Mouse (Mus musculus): ENCODE measurements at regions not wholly inside any gene's neighbourhood (a gene's known extent, or its start where the extent isn't known, plus 50 kb on each side); places are given as distances from the start of the nearest gene placed in this dataset.
A peak's percentile ranks its signal among the peaks of the same experiment; 100 is the strongest.

GRCm38 (mm10) chr6:117032042-117032746, 136.1 kb upstream of the Cxcl12 start:
- H3K9me3 ChIP-seq (replicated peaks), result no peaks in the 10 kb centered on the region
- H3K4me3 ChIP-seq (replicated peaks), result no peak overlapping the region
- H3K9ac ChIP-seq, result no peak overlapping the region
- no peak overlapping the region for H3K4me2 ChIP-seq
- no peak for ATAC-seq (replicated peaks; ENCODE audit: low FRiP score)
- H3K27me3 ChIP-seq, result no peaks in the 10 kb centered on the region
- no peaks in the 10 kb centered on the region for H3K36me3 ChIP-seq
- H3K4me1 ChIP-seq, result no peaks in the 10 kb centered on the region
- no peak overlapping the region for H3K27ac ChIP-seq
- 61% methylated on average over 8 of the region's 8 CpGs for WGBS

- H3K4me2 ChIP-seq, result no peak overlapping the region
- no peaks in the 10 kb centered on the region for H3K4me1 ChIP-seq
- H3K36me3 ChIP-seq, result no peaks in the 10 kb centered on the region
- no peaks in the 10 kb centered on the region for H3K9me3 ChIP-seq (replicated peaks)
- 78% methylated on average over 2 of the region's 2 CpGs for WGBS
- no peak overlapping the region for H3K27ac ChIP-seq
- H3K9ac ChIP-seq, result no peak overlapping the region
- no peak overlapping the region for H3K4me3 ChIP-seq (replicated peaks)
- H3K27me3 ChIP-seq, result 0 out of 2 replicates have a peak, but pooled peaks cover 3% of the 10 kb centered on the region
- ATAC-seq (replicated peaks; ENCODE audit: low FRiP score), result no peak
Measured at GRCm38 (mm10) chr6:117043744-117044143, 124.6 kb upstream of the Cxcl12 start.

GRCm38 (mm10) chr6:117049459-117050010, 118.8 kb upstream of the Cxcl12 start:
- peak; percentile 75 for ATAC-seq (replicated peaks; ENCODE audit: low FRiP score)
- no peak overlapping the region for H3K9ac ChIP-seq
- no peak overlapping the region for H3K27ac ChIP-seq

GRCm38 (mm10) chr6:117060688-117061087, 107.6 kb upstream of the Cxcl12 start:
- no peak for ATAC-seq (replicated peaks; ENCODE audit: low FRiP score)
- WGBS, result 90% methylated on average over 3 of the region's 3 CpGs

More at GRCm38 (mm10) chr6:117049459-117050010, 118.8 kb upstream of the Cxcl12 start:
- no peak overlapping the region for H3K4me3 ChIP-seq (replicated peaks)
- 17% methylated on average over 14 of the region's 14 CpGs for WGBS
- no peaks in the 10 kb centered on the region for H3K9me3 ChIP-seq (replicated peaks)
- no peaks in the 10 kb centered on the region for H3K36me3 ChIP-seq
- H3K27me3 ChIP-seq, result 0 out of 2 replicates have a peak, but pooled peaks cover 7% of the 10 kb centered on the region
- peak overlapping the region; percentile 32 for H3K4me2 ChIP-seq
- peaks cover 12% of the 10 kb centered on the region for H3K4me1 ChIP-seq

GRCm38 (mm10) chr6:117067541-117068305, 100.6 kb upstream of the Cxcl12 start:
- ATAC-seq (replicated peaks; ENCODE audit: low FRiP score), result no peak
- Histone ChIP-seq H3K4me3 (replicated peaks) (no peak overlapping the region), H3K9me3 (replicated peaks) (no peaks in the 10 kb centered on the region), H3K27ac (no peak overlapping the region), H3K9ac (no peak overlapping the region), H3K4me1 (no peaks in the 10 kb centered on the region), H3K36me3 (no peaks in the 10 kb centered on the region), H3K4me2 (no peak overlapping the region), H3K27me3 (no peaks in the 10 kb centered on the region)
- 56% methylated on average over 9 of the region's 9 CpGs for WGBS

More at GRCm38 (mm10) chr6:117060688-117061087, 107.6 kb upstream of the Cxcl12 start:
- Histone ChIP-seq H3K4me1 (no peaks in the 10 kb centered on the region), H3K27ac (no peak overlapping the region), H3K27me3 (no peaks in the 10 kb centered on the region), H3K9ac (no peak overlapping the region), H3K4me3 (replicated peaks) (no peak overlapping the region), H3K4me2 (no peak overlapping the region), H3K9me3 (replicated peaks) (no peaks in the 10 kb centered on the region), H3K36me3 (no peaks in the 10 kb centered on the region)

GRCm38 (mm10) chr6:117071311-117071710, 97.0 kb upstream of the Cxcl12 start:
- 48% methylated on average over 6 of the region's 6 CpGs for WGBS
- no peaks in the 10 kb centered on the region for H3K9me3 ChIP-seq (replicated peaks)
- no peaks in the 10 kb centered on the region for H3K36me3 ChIP-seq
- H3K9ac ChIP-seq, result no peak overlapping the region
- no peak overlapping the region for H3K4me2 ChIP-seq
- no peaks in the 10 kb centered on the region for H3K27me3 ChIP-seq
- ATAC-seq (replicated peaks; ENCODE audit: low FRiP score), result no peak
- no peak overlapping the region for H3K27ac ChIP-seq
- H3K4me1 ChIP-seq, result no peaks in the 10 kb centered on the region
- H3K4me3 ChIP-seq (replicated peaks), result no peak overlapping the region

GRCm38 (mm10) chr6:117071857-117072256, 96.5 kb upstream of the Cxcl12 start:
- H3K4me2 ChIP-seq, result no peak overlapping the region
- no peaks in the 10 kb centered on the region for H3K36me3 ChIP-seq
- H3K9ac ChIP-seq, result no peak overlapping the region
- H3K27ac ChIP-seq, result no peak overlapping the region
- no peaks in the 10 kb centered on the region for H3K27me3 ChIP-seq
- H3K4me3 ChIP-seq (replicated peaks), result no peak overlapping the region
- no peaks in the 10 kb centered on the region for H3K4me1 ChIP-seq
- ATAC-seq (replicated peaks; ENCODE audit: low FRiP score), result no peak
- H3K9me3 ChIP-seq (replicated peaks), result no peaks in the 10 kb centered on the region
- WGBS, result 60% methylated on average over 8 of the region's 8 CpGs

- Histone ChIP-seq H3K4me2 (no peak overlapping the region), H3K27ac (no peak overlapping the region), H3K36me3 (no peaks in the 10 kb centered on the region), H3K4me1 (peaks cover 11% of the 10 kb centered on the region; the same call in 1 of the 2 replicates), H3K4me3 (replicated peaks) (no peak overlapping the region), H3K9ac (no peak overlapping the region), H3K27me3 (peaks cover 10% of the 10 kb centered on the region; the same call in 1 of the 2 replicates), H3K9me3 (replicated peaks) (no peaks in the 10 kb centered on the region)
- 16% methylated on average over 5 of the region's 5 CpGs for WGBS
- ATAC-seq (replicated peaks; ENCODE audit: low FRiP score), result 0 out of 2 replicates have a peak, but pooled peaks have one; percentile 36
Measured at GRCm38 (mm10) chr6:117079500-117079899, 88.8 kb upstream of the Cxcl12 start.

GRCm38 (mm10) chr6:117080973-117081372, 87.4 kb upstream of the Cxcl12 start:
- peaks cover 10% of the 10 kb centered on the region; the same call in 1 of the 2 replicates for H3K27me3 ChIP-seq
- peak; percentile 43; the same call in 1 of the 2 replicates for ATAC-seq (replicated peaks; ENCODE audit: low FRiP score)
- H3K27ac ChIP-seq, result no peak overlapping the region
- 32% methylated on average over 13 of the region's 13 CpGs for WGBS
- H3K4me2 ChIP-seq, result peak overlapping the region; percentile 31; the same call in 1 of the 2 replicates
- no peaks in the 10 kb centered on the region for H3K36me3 ChIP-seq
- peaks cover 14% of the 10 kb centered on the region; the same call in 1 of the 2 replicates for H3K4me1 ChIP-seq
- H3K9ac ChIP-seq, result no peak overlapping the region
- no peak overlapping the region for H3K4me3 ChIP-seq (replicated peaks)
- H3K9me3 ChIP-seq (replicated peaks), result no peaks in the 10 kb centered on the region

- Histone ChIP-seq H3K4me1 (peaks cover 14% of the 10 kb centered on the region; the same call in 1 of the 2 replicates), H3K36me3 (no peaks in the 10 kb centered on the region), H3K27me3 (peaks cover 10% of the 10 kb centered on the region; the same call in 1 of the 2 replicates), H3K4me3 (replicated peaks) (no peak overlapping the region), H3K9ac (no peak overlapping the region), H3K9me3 (replicated peaks) (no peaks in the 10 kb centered on the region), H3K4me2 (no peak overlapping the region), H3K27ac (no peak overlapping the region)
- 65% methylated on average over 6 of the region's 6 CpGs for WGBS
- no peak for ATAC-seq (replicated peaks; ENCODE audit: low FRiP score)
Measured at GRCm38 (mm10) chr6:117084211-117084610, 84.1 kb upstream of the Cxcl12 start.

GRCm38 (mm10) chr6:117084833-117085500, 83.4 kb upstream of the Cxcl12 start:
- H3K9me3 ChIP-seq (replicated peaks), result no peaks in the 10 kb centered on the region
- peaks cover 10% of the 10 kb centered on the region; the same call in 1 of the 2 replicates for H3K27me3 ChIP-seq
- H3K9ac ChIP-seq, result no peak overlapping the region
- no peak overlapping the region for H3K27ac ChIP-seq
- no peaks in the 10 kb centered on the region for H3K36me3 ChIP-seq
- H3K4me3 ChIP-seq (replicated peaks), result no peak overlapping the region
- H3K4me1 ChIP-seq, result 0 out of 2 replicates have a peak, but pooled peaks cover 10% of the 10 kb centered on the region
- 49% methylated on average over 13 of the region's 13 CpGs for WGBS
- H3K4me2 ChIP-seq, result no peak overlapping the region
- no peak for ATAC-seq (replicated peaks; ENCODE audit: low FRiP score)

Data from kidney, embryonic 15.5 days (tissue).